Mouse (Mus musculus): ENCODE data around the gene Kcnab1.

GRCm38 (mm10) chr3:65134931-65135330 is 25.7 kb downstream of the Kcnab1 start:
- no peak for TF ChIP-seq CTCF (IDR thresholded peaks at IDR 0.05; ENCODE audit: control insufficient read depth, insufficient read depth, insufficient read length)
- TF ChIP-seq CEBPB (IDR thresholded peaks at IDR 0.05; ENCODE audit: low read depth) = no peak

Data from C2C12 (cell line).